Mouse (Mus musculus): Measurements from ENCODE around the gene Sp9. TPM values are rescaled to one million over a fixed set of nuclear protein-coding genes. Genes with fewer than 3 reads are reported as not detected.

The Sp9 gene
- polyA plus RNA-seq, 1 experiment from 2014 or later: 1.5 TPM

- Histone ChIP-seq H3K9me3 (no peaks in the 10 kb centered on the region), H3K4me1 (replicated peaks) (no peaks in the 10 kb centered on the region), H3K27me3 (no peaks in the 10 kb centered on the region), H3K9ac (no peak overlapping the region), H3K4me3 (no peak overlapping the region), H3K36me3 (no peaks in the 10 kb centered on the region), H3K27ac (replicated peaks) (no peak overlapping the region), H3K4me2 (no peak overlapping the region)
- ATAC-seq (ENCODE audit: low read depth): no peak
- WGBS: 76% methylated on average over 5 of the region's 5 CpGs
Observed at GRCm38 (mm10) chr2:73325871-73326270, 54.1 kb downstream of the Sp9 start.

Other genes with a start within 250 kb of the Sp9 start
- 102 and 110 TPM in 2 replicates for gene Ola1, start 53.0 kb upstream of the Sp9 start, polyA plus RNA-seq (2015; fragmentation: Nextera tagmentation; extraction: Ambion mirVana)
- 9.0 and 10.2 TPM in 2 replicates for gene Scrn3, start 40.7 kb downstream of the Sp9 start, polyA plus RNA-seq (2015; fragmentation: Nextera tagmentation; extraction: Ambion mirVana)
- gene Cir1, start 40.8 kb downstream of the Sp9 start, polyA plus RNA-seq (2015; fragmentation: Nextera tagmentation; extraction: Ambion mirVana): 29.2 and 30.4 TPM in 2 replicates
- 14.8 and 16.0 TPM in 2 replicates for gene Gpr155, start 114.6 kb downstream of the Sp9 start, polyA plus RNA-seq (2015; fragmentation: Nextera tagmentation; extraction: Ambion mirVana)